Mouse (Mus musculus): Measurements from ENCODE around the gene Tab2. TPM values are rescaled to one million over a fixed set of nuclear protein-coding genes. Genes with fewer than 3 reads are reported as not detected.

Gene Tab2
- total RNA-seq, 2 experiments from 2014 or later: 81.0 to 85.8 TPM

Other genes with a start within 250 kb of the Tab2 start
- 10 to 100 TPM; 34.0 to 39.2 TPM for gene Katna1, start 230.2 kb downstream of the Tab2 start, total RNA-seq (2021)
- gene Ginm1, start 163.4 kb downstream of the Tab2 start, total RNA-seq (2021): 100 to 1,000 TPM; 148 to 160 TPM
- 10 to 100 TPM; 32.1 TPM for gene Ppil4, start 163.3 kb downstream of the Tab2 start, total RNA-seq (2021)
- gene Zc3h12d, start 123.8 kb downstream of the Tab2 start, total RNA-seq (2021): under 1 TPM; 0.25 to 0.42 TPM